Mouse (Mus musculus): ENCODE results near the gene Pus3.

DNA sequence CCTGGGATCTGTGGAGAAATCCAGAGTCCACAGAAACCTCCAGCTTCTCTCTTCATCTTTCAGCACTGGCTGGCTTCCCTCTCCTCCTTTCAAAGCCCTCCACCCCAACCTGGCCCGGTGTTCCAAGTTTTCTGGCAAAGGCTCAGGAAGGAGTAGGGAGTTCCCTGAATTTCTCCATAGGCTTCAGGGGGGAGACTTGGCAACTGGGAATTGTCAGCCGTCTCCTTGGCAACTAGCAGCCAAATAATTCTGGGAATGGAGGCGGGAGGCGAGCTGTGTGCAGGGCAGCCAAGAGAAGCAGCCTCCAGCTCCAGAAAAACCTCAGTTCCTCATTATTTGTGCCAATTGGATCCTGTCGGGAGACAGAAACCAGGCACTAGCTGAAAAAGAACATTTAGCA is 34.9 kb upstream of the Pus3 start:
- no peak for TF ChIP-seq GATA1 (IDR thresholded peaks at IDR 0.05; ENCODE audit: low read length)
- no peak for TF ChIP-seq TAL1 (IDR thresholded peaks at IDR 0.05; ENCODE audit: low read length)

Data from erythroblast, embryonic 14.5 days (primary cell).